Mouse (Mus musculus) neural tube, embryonic 13.5 days (tissue): ENCODE measurements around the gene Vmn1r40. TPM values are rescaled to one million over a fixed set of nuclear protein-coding genes. Genes with fewer than 3 reads are reported as not detected.

Experiments
- polyA plus RNA-seq: library from polyadenylated mRNA; unstranded; fragments of >200 nt; fragmentation: Nextera tagmentation; extraction: Ambion mirVana; gene quantifications from 2 replicates; pipeline ENCODE4 v1.2.1, GENCODE M21; 2015

Gene Vmn1r40
- polyA plus RNA-seq, 1 experiment from 2014 or later = not detected

Other genes starting within 250 kb of the Vmn1r40 start
- 109 and 115 TPM in 2 replicates for gene Chchd6, start 111.9 kb upstream of the Vmn1r40 start, polyA plus RNA-seq
- gene Txnrd3, start 63.6 kb upstream of the Vmn1r40 start, polyA plus RNA-seq = 10.1 and 10.6 TPM in 2 replicates
- gene Vmn1r41, start 33.2 kb downstream of the Vmn1r40 start, polyA plus RNA-seq = not detected in 2 replicates
- not detected in 2 replicates for gene Vmn1r42, start 168.9 kb downstream of the Vmn1r40 start, polyA plus RNA-seq
- gene Vmn1r43, start 168.9 kb downstream of the Vmn1r40 start, polyA plus RNA-seq = not detected in 2 replicates
- not detected in 2 replicates for gene Vmn1r44, start 176.1 kb downstream of the Vmn1r40 start, polyA plus RNA-seq
- gene Vmn1r45, start 233.1 kb downstream of the Vmn1r40 start, polyA plus RNA-seq = not detected in 2 replicates